Mouse (Mus musculus): ENCODE measurements around the gene Rragc. TPM values are rescaled to one million over a fixed set of nuclear protein-coding genes. Genes with fewer than 3 reads are reported as not detected.

The Rragc gene
- polyA plus RNA-seq, 1 experiment from 2014 or later: 47.4 TPM

- no peaks in the 10 kb centered on the region; the same call in 1 of the 2 replicates for H3K27me3 ChIP-seq (replicated peaks; ENCODE audit: insufficient read depth, low read length)
- no peak overlapping the region for H3K4me3 ChIP-seq (ENCODE audit: low read depth, low read length)
Measured at GRCm38 (mm10) chr4:123972423-123973049, 55.3 kb downstream of the Rragc start.

DNA sequence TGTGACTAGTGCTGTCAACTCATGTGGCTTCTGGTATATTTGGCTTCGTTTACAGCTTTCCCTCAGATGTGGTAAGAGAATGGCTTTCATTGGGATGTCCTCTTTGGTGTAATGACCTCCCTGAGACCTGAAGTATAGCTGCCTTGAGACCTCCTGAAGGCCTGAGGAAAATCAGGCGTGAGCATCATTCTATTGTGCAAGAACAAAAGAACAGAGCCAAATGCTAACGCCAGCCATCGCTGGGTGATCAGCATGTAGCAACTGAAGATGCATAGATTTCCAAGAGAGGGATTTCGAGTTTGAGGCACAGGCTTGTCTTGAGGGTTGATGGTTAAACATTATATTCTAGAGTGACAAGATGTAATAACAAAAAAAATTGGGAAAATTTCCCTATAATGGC, 64.9 kb downstream of the Rragc start:
- DNase-seq (ENCODE audit: low spot score) (no peak), ATAC-seq (no peak)
- Histone ChIP-seq H3K4me1 (ENCODE audit: insufficient read depth, low read depth, low read length) (no peaks in the 10 kb centered on the region), H3K9me3 (ENCODE audit: low read length) (no peaks in the 10 kb centered on the region), H3K27ac (ENCODE audit: low read length) (no peak overlapping the region), H3K27me3 (replicated peaks; ENCODE audit: insufficient read depth, low read length) (no peaks in the 10 kb centered on the region), H3K4me2 (replicated peaks; ENCODE audit: low read depth, low read length) (no peak overlapping the region), H3K36me3 (ENCODE audit: insufficient read depth, low read length) (no peaks in the 10 kb centered on the region), H3K4me3 (ENCODE audit: low read depth, low read length) (no peak overlapping the region), H3K9ac (replicated peaks; ENCODE audit: low read depth) (no peak overlapping the region)
- no peak for TF ChIP-seq EP300 (IDR thresholded peaks at IDR 0.05)
- TF ChIP-seq CTCF (IDR thresholded peaks at IDR 0.05): no peak
- WGBS: 66% methylated on average over 5 of the region's 5 CpGs

More at GRCm38 (mm10) chr4:123972423-123973049, 55.3 kb downstream of the Rragc start:
- Histone ChIP-seq H3K9me3 (ENCODE audit: low read length) (no peaks in the 10 kb centered on the region), H3K36me3 (ENCODE audit: insufficient read depth, low read length) (no peaks in the 10 kb centered on the region), H3K4me1 (ENCODE audit: insufficient read depth, low read depth, low read length) (no peaks in the 10 kb centered on the region), H3K9ac (replicated peaks; ENCODE audit: low read depth) (no peak overlapping the region), H3K27ac (ENCODE audit: low read length) (no peak overlapping the region), H3K4me2 (replicated peaks; ENCODE audit: low read depth, low read length) (no peak overlapping the region)
- TF ChIP-seq EP300 (IDR thresholded peaks at IDR 0.05): no peak
- TF ChIP-seq CTCF (IDR thresholded peaks at IDR 0.05): no peak
- ATAC-seq (no peak), DNase-seq (ENCODE audit: low spot score) (no peak)
- 14% methylated on average over 29 of the region's 29 CpGs for WGBS

Other genes with a start within 250 kb of the Rragc start
- 181 and 221 TPM in 2 replicates for gene Macf1, start 233.1 kb upstream of the Rragc start, polyA plus RNA-seq (2015; fragmentation: Nextera tagmentation; extraction: Ambion mirVana)
- gene Ndufs5, start 199.2 kb upstream of the Rragc start, polyA plus RNA-seq (2015; fragmentation: Nextera tagmentation; extraction: Ambion mirVana): 246 and 263 TPM in 2 replicates
- 37.9 and 40.5 TPM in 2 replicates for gene Akirin1, start 167.1 kb upstream of the Rragc start, polyA plus RNA-seq (2015; fragmentation: Nextera tagmentation; extraction: Ambion mirVana)
- gene Rhbdl2, start 129.6 kb upstream of the Rragc start, polyA plus RNA-seq (2015; fragmentation: Nextera tagmentation; extraction: Ambion mirVana): 0.25 and 0.35 TPM in 2 replicates
- gene 4933427I04Rik, start 57.8 kb upstream of the Rragc start, polyA plus RNA-seq (2015; fragmentation: Nextera tagmentation; extraction: Ambion mirVana): 0.10 TPM in 1 of 2 replicates, not detected in the other
- gene Mycbp, start 12.6 kb upstream of the Rragc start, polyA plus RNA-seq (2015; fragmentation: Nextera tagmentation; extraction: Ambion mirVana): 73.0 and 81.0 TPM in 2 replicates
- gene 4930535I16Rik, start 576 bp downstream of the Rragc start, polyA plus RNA-seq (2015; fragmentation: Nextera tagmentation; extraction: Ambion mirVana): not detected in 2 replicates

Data from lung, postnatal 0 days (tissue).